Mouse (Mus musculus) bone marrow, adult 2 months (tissue): ENCODE measurements around the gene Kcnab1.

Experiments used
- CTCF ChIP-seq: fragments of 200-500 bp; IDR thresholded peaks from 2 replicates; pipeline ENCODE4 v1.5.1; 2011; ENCODE audit warnings: low read length, control low read depth; ENCODE audit not compliant: control insufficient read depth, insufficient read depth
- POLR2A ChIP-seq: fragments of 200-500 bp; IDR thresholded peaks from 2 replicates; pipeline ENCODE4 v1.6.1; 2011; ENCODE audit warnings: low read depth, mild to moderate bottlenecking, control low read depth, low read length, borderline replicate concordance; ENCODE audit not compliant: control insufficient read depth

- no peak for TF ChIP-seq CTCF
- TF ChIP-seq POLR2A: no peak
These were observed 164.1 kb downstream of the Kcnab1 start for GRCm38 (mm10) chr3:65273317-65273716.
